Mouse (Mus musculus): ENCODE results near the gene Cln6. TPM values are rescaled to one million over a fixed set of nuclear protein-coding genes. Genes with fewer than 3 reads are reported as not detected.
"Not testable (repeated sequence)": the region's sequence is repeated elsewhere in the genome, so short reads cannot be mapped to it uniquely, and the experiment has no call there.

The Cln6 gene
- polyA plus RNA-seq (2012; ENCODE audit: insufficient read depth, low replicate concordance), result 22.2 and 31.6 TPM in 2 replicates

- H3K4me1 ChIP-seq, result peaks cover 59% of the 10 kb centered on the region
- TF ChIP-seq FLI1 (IDR thresholded peaks at IDR 0.05; ENCODE audit: low read length) (no peak), GATA1 (IDR thresholded peaks at IDR 0.05; ENCODE audit: borderline replicate concordance, low read length) (no peak)
Measured at GRCm38 (mm10) chr9:62838506-62839171, at the start of gene Cln6. TSS of gene Cln6 (plus strand) at chr9:62838785.

GRCm38 (mm10) chr9:62789856-62790255 lies 48.7 kb upstream of the Cln6 start:
- Histone ChIP-seq H3K4me1 (peaks cover 17% of the 10 kb centered on the region), H3K4me3 (replicated peaks) (no peak overlapping the region), H3K27me3 (replicated peaks) (no peaks in the 10 kb centered on the region), H3K9me3 (no peaks in the 10 kb centered on the region), H3K36me3 (replicated peaks; ENCODE audit: low read length) (peaks cover 33% of the 10 kb centered on the region)
- no peak for TF ChIP-seq FLI1 (IDR thresholded peaks at IDR 0.05; ENCODE audit: low read length)
- TF ChIP-seq GATA1 (IDR thresholded peaks at IDR 0.05; ENCODE audit: borderline replicate concordance, low read length), result no peak

More at GRCm38 (mm10) chr9:62838506-62839171, at the start of gene Cln6:
- Histone ChIP-seq H3K27me3 (replicated peaks) (no peaks in the 10 kb centered on the region), H3K36me3 (replicated peaks; ENCODE audit: low read length) (peaks cover 21% of the 10 kb centered on the region), H3K4me3 (replicated peaks) (peak within 1 kb of the TSS; percentile 92), H3K9me3 (no peaks in the 10 kb centered on the region)

GRCm38 (mm10) chr9:62799218-62799617 lies 39.4 kb upstream of the Cln6 start:
- H3K4me3 ChIP-seq (replicated peaks); H3K9me3 ChIP-seq; H3K27me3 ChIP-seq (replicated peaks): not testable (repeated sequence)
- H3K36me3 ChIP-seq (replicated peaks; ENCODE audit: low read length), result peaks cover 71% of the 10 kb centered on the region
- H3K4me1 ChIP-seq, result peaks cover 17% of the 10 kb centered on the region; the same call in 1 of the 2 replicates

- H3K36me3 ChIP-seq (replicated peaks; ENCODE audit: low read length), result peaks cover 8% of the 10 kb centered on the region
- H3K4me1 ChIP-seq, result peaks cover 51% of the 10 kb centered on the region
- TF ChIP-seq GATA1 (IDR thresholded peaks at IDR 0.05; ENCODE audit: borderline replicate concordance, low read length) (no peak), FLI1 (IDR thresholded peaks at IDR 0.05; ENCODE audit: low read length) (no peak)
- H3K4me3 ChIP-seq (replicated peaks), result peak overlapping the region; percentile 100
- no peaks in the 10 kb centered on the region for H3K27me3 ChIP-seq (replicated peaks)
- H3K9me3 ChIP-seq, result no peaks in the 10 kb centered on the region
Measured at GRCm38 (mm10) chr9:62810095-62810494, 28.5 kb upstream of the Cln6 start.

DNA sequence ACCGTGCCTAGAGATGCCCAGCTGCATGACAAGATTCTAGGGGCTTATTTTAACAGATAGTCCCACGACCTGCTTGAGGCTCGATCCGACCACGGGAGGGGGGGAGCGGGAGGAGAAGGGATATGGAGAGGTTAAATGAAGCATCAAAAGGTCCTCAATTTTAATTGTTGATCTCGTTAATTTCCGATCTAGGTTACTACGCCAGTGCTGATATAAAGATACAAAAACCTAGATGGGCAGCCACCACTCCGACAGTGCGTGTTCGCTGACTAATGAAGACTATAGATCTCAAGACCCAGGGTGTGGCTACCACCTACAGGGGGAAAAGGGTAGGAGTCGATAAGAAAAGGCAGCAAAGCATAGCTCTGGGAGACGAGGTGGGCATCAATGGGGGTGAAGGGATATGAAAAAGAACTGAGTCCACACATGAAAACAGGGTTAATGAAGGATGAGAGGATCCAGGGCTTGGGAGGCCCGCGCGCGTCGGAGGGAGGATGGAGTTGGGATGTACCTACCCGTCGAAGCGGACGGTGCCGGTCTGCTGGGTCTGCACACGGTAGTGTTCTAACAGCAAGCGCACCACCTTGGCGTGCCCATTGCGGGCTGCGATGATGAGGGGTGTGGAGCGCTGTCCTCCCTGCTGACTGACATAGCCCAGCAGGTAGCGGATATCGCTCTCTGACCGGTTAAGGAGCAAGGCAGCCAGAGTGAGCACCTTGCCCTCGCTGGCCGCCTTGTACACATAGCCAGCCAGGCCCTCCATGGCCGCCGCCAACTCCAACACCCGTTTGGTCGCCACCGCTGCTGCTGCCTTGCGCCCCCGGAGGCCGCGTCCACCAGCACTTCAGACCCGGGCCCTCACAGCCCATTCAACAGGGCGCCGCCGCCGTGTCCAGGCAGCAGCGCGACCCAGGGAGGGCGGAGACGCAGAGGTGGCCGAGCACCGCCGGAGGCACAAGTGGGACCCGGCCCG lies 27.8 kb upstream of the Cln6 start:
- Histone ChIP-seq H3K36me3 (replicated peaks; ENCODE audit: low read length) (peaks cover 8% of the 10 kb centered on the region), H3K9me3 (no peaks in the 10 kb centered on the region), H3K4me3 (replicated peaks) (peak overlapping the region; percentile 100), H3K27me3 (replicated peaks) (no peaks in the 10 kb centered on the region), H3K4me1 (peaks cover 53% of the 10 kb centered on the region)
- TF ChIP-seq FLI1 (IDR thresholded peaks at IDR 0.05; ENCODE audit: low read length) (no peak), GATA1 (IDR thresholded peaks at IDR 0.05; ENCODE audit: borderline replicate concordance, low read length) (no peak)

GRCm38 (mm10) chr9:62811516-62812121 lies 27.0 kb upstream of the Cln6 start, which contains the start of gene Fem1b:
TSS of gene Fem1b (minus strand) at chr9:62811934.
- H3K9me3 ChIP-seq, result no peaks in the 10 kb centered on the region
- TF ChIP-seq GATA1 (IDR thresholded peaks at IDR 0.05; ENCODE audit: borderline replicate concordance, low read length) (no peak), FLI1 (IDR thresholded peaks at IDR 0.05; ENCODE audit: low read length) (no peak)
- H3K4me1 ChIP-seq, result peaks cover 56% of the 10 kb centered on the region
- peaks cover 8% of the 10 kb centered on the region for H3K36me3 ChIP-seq (replicated peaks; ENCODE audit: low read length)
- H3K27me3 ChIP-seq (replicated peaks), result no peaks in the 10 kb centered on the region
- H3K4me3 ChIP-seq (replicated peaks), result peak within 1 kb of the TSS; percentile 100

DNA sequence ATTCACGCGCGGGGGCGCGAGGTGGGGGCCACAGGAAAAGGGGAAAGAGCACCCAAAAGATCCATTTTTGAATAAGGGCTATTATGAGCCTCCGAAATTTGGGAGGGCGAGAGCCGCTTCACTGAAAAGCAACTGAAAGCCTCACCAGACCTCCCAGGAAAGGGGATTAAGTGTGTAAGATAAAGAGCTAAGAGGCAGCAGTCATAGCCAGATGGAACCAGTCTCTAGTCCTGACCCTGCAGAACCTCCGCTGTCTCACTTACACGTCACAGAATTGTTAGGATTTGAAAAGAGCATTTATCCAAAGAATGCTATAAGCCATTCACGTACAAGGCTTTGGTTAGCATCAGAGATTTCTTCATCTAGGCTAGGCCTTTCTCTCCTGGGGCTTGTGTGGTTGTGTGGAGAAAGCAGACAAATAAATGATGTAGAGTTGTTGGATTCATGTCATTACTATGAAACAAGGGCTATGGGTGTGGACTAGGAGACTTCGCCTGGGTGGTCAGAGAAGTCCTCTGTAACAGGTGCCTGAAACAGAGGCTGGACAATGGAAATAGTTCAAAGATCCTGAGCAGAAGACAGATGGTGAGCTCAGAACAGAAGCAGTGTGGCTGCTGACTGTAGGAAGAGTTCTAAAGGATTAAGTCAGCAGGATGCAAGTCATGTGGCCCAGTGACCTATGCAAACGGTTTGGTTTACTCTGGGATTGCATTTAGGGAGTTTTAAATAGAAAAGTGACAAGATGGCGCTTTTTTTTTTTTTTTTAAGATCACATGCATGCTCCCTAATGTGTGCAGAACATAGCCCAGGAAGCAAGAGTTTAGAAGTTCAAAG lies 26.2 kb upstream of the Cln6 start:
- H3K4me3 ChIP-seq (replicated peaks), result peak overlapping the region; percentile 100
- no peaks in the 10 kb centered on the region for H3K27me3 ChIP-seq (replicated peaks)
- H3K9me3 ChIP-seq, result no peaks in the 10 kb centered on the region
- TF ChIP-seq FLI1 (IDR thresholded peaks at IDR 0.05; ENCODE audit: low read length) (no peak), GATA1 (IDR thresholded peaks at IDR 0.05; ENCODE audit: borderline replicate concordance, low read length) (no peak)
- peaks cover 64% of the 10 kb centered on the region for H3K4me1 ChIP-seq
- H3K36me3 ChIP-seq (replicated peaks; ENCODE audit: low read length), result peaks cover 8% of the 10 kb centered on the region

DNA sequence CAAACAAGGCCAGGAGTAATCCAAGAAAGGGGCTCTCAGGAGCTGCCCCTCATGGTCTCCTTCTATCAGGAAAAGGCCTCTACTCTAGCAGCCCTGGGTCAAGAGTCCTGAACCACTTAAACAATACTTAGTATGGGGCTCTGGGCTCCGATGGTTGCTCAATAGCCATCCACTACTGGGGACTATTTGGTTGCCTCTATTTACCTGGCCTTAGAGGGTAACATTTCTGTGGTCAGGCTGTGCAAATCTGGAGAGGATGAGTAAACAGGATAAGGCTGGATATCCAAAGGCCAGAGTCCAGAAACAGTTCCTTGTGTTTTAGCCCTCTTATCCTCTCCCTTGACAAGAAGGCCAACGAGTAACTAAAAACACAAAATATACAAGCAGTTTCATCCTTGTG lies 23.8 kb upstream of the Cln6 start:
- Histone ChIP-seq H3K4me1 (peaks cover 60% of the 10 kb centered on the region), H3K9me3 (no peaks in the 10 kb centered on the region), H3K4me3 (replicated peaks) (no peak overlapping the region), H3K27me3 (replicated peaks) (no peaks in the 10 kb centered on the region), H3K36me3 (replicated peaks; ENCODE audit: low read length) (no peaks in the 10 kb centered on the region)
- TF ChIP-seq FLI1 (IDR thresholded peaks at IDR 0.05; ENCODE audit: low read length) (no peak), GATA1 (IDR thresholded peaks at IDR 0.05; ENCODE audit: borderline replicate concordance, low read length) (no peak)

Data from megakaryocyte, embryonic 14.5 days (primary cell).